Mouse (Mus musculus) hematopoietic stem cell, adult 5-6 weeks (primary cell): ENCODE data around the gene Tbc1d14. TPM values are rescaled to one million over a fixed set of nuclear protein-coding genes. Genes with fewer than 3 reads are reported as not detected.

Experiments used
- ATAC-seq, 2 experiments: fragments of 125-278 bp in 1 of 2; replicated peaks in 1 of 2; 2 replicates each; pipeline ENCODE4 v1.8.0; 2016 to 2017; ENCODE audit warnings: inconsistent platforms in 2 of 2, mild to moderate bottlenecking in 2 of 2, moderate number of reproducible peaks in 2 of 2, low read depth in 1 of 2, moderate TSS enrichment in 1 of 2; ENCODE audit not compliant: low FRiP score in 2 of 2, poor library complexity in 2 of 2, severe bottlenecking in 2 of 2, insufficient read depth in 1 of 2, low TSS enrichment in 1 of 2
- total RNA-seq: library from RNA; stranded (forward); fragments of 172-1452, 232-1000 nt; gene quantifications from 2 replicates; pipeline ENCODE4 v1.2.3, GENCODE M21; 2017

Tbc1d14 gene
- total RNA-seq, 1 experiment from 2014 or later: 8.8 TPM

DNA sequence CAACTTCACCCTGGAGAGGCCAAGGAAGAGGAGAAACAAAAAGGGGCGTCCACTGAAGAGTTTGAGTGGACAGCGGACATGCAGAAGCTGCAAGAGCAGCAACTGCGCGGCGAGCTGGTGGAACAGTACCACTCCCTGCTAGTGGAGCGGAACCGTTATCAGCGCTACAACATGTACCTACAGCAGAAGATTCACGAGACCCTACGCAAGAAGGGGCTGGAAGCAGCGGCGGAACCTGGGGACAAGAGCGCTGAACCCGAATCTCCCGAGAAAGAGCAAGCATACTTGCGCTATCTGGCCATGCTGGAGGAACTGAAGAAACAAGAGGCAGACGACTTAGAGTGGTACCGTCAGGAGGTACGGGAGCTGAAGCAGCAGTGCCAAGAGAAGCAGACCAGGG, 107.8 kb downstream of the Tbc1d14 start:
- no peak for ATAC-seq

DNA sequence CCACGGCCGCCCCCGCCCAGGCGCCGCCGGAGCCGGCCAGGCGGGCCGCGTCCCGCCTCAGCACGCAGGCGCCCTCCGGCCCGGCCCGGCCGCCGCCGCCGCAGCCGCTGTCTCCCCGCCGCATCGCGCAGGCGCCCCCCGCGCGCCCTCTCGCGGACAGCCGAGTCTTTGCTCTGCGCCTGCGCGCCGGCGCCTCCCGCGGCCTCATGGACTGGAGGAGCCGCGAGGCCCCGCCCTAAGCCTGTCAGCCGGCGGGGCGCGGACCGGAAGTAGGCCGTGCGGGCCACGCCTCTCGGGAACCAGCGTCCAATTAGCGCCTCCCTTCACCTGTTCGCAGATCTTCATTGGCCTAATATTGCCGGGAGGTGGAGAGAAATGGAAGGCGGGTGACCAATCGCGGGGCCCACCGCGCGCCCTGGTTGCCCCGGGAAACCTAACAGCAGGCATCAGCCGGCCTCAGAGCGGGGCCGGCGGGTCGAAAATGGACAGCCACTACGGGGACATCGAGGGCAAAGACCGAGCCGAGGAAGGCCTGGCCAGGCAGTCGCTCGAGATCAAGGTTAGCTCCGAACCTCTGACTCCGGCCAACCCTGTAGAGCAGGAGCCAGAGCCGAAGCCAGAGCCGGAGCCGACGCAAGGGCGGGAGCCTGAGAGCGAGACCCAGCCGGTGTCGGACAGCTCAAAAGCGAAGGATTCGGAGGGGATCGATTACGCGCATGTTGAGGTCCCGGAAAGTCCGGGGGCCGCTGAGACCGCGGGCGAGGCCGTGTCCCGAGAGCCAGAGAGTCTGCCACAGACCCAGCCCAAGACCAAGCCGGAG, 108.7 kb downstream of the Tbc1d14 start, which contains the start of the genes Tada2b and Ccdc96:
Tada2b (minus strand) TSS at position 115 of the 820 bp plus-strand sequence.
Ccdc96 (plus strand) TSS at position 418 of the 820 bp plus-strand sequence.
- ATAC-seq: peak; percentile 86 to 92

DNA sequence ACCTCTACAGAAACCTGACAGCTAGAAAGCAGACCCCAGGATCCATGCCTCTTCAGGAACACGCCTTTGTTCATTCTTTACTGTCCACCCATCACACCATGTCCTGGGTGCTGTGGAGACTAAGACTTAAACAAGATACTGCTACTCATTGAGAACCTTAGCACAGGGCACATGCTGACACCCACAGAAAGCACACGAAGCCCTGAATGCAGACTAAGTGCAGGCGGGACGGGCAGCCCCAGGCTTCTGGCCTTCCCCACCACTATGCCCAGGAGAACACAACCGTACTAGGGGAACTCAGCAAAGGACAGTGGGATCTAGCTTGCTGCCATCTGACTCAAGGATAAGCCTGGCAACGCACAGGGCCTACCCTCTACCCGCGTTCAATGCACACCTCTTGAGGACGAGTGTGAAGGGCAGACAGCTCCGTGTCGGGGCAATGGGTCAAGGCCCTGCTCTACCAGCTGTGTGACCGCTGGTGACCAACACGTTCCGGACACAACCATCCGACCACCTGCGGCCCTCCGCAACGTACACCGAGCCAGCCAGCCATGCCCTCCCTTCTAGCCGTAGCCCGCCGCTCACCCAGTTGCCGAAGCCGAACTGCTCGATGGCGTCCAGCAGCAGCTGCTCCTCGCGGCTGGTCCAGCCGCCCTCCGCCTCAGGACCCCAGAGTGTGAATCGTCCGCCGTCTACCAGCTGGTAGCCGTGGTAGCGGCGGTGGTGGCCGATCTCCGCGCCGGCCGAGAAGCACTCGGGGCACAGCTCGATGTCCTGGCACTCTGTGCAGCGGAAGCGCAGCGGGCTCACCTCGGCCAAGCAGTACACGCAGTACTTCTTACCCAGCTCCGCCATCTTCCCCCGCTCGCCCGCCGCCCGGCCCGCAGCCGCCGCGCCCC, 109.6 kb downstream of the Tbc1d14 start:
- no peak for ATAC-seq

DNA sequence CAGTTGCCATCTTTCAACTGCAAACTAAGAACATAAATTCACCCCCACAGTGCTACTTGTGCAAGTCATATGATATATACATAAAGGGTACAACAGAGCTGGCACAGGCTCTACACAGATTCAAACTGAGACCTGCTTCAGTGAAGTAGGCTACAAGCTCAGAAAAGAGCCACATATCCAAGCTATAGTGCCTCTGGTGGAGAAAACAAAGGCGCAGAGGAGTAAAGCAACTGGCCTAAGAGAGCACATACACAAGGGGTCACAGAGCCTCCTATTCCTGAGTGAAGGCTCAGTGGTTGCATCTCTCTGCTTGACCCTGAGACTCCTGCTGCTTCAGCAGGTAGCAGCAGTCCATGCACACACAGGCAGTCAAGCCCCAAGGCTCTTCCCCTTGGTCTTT, 112.0 kb downstream of the Tbc1d14 start:
- ATAC-seq: no peak

DNA sequence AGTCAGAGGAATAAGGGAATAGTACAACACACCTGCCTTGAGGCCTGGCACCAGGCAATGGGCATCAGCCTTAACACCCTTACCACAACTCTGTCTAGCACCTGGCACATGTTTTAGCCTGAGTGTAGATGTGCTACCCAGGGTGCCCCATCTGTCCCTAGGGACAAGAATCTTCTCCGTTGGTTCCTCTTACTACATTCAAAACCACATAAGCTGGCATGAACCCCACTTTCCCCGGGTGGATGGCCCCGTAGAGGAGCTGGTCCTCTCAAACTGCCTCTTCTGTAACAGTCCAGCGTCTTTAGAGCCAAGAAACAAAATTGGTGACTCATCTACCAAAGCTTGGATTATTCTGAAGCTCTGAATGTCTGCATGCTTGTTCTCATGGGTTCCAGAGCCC, 112.7 kb downstream of the Tbc1d14 start:
- ATAC-seq: no peak

DNA sequence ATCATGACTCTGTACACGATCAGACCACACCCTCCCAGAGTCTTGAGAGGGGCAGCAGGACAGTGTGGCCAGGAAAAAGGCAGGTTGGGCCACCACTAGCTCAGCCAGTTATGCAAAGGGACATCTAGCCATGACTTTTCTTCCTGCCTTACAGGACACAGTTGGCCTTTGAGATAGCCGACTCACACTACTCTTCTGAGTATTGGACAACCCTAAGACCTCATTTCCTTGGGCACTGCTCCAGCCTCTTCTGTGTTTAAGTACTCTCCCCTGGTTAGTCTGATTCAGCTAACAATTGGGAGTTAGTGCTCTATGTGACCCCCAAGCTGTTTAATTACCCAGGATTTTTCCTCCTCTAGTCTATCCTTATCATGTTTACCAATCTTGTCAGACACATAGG, 113.3 kb downstream of the Tbc1d14 start:
- ATAC-seq: no peak

DNA sequence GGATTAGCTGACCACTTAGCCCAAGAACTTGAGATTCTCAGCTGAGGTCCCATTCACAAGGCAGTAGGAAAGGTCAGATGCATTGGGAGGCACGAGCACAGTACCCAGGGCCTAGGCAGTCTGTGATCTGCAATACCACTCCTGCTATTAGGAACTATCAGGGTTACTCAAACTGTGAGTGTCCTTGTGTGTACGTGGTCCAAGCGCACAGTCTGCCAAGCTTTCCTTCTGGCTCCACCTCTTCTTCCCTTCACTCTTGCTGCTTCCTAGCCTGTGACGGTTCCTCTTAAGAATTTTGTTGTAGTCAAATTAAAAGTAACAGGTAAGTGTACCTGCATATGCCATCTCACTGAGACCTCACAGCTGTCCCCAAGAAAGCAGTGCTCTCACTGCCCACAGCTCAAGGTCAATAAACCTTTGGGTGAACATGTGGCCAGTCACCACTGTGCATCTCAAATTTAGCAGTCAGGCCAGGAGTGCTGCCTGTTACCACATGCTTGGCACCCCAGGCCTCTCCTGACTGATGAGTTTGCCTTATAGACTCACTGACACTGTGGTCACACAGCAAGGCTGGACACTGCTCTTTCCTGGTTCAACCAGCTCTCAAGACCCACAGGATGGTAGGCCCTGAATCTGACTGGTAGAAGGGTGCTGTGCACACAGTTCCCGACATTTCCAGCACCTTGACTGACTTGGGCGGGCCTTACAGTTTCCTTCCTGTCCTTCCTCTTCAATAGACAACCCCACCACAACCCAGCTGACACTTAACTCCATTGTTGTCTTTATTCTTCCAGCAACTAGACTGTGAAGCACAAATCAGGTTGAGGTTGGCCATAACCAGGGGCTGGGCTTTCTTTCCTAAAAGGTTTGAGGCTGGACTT, 114.3 kb downstream of the Tbc1d14 start:
- ATAC-seq: no peak

DNA sequence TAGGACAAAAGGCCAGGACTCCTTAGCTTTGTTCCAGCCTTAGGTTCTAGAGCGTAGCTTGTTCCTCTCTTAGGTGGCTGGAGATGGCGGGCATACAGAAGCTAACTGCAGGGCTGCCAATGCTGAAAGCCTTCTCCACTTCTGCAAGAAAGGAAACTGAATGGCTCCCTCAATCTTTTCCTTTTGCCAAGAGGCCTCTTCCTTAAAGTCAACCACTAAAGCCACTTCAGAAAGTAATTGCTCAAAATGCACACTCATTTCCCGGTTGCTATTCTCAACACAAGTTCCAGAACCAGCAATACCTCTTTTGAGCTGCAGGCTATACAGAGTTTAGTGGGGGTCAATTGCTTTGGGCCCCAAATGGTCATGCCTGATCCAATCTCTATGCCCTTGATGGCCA, 115.6 kb downstream of the Tbc1d14 start:
- peak; percentile 59 to 65 for ATAC-seq

DNA sequence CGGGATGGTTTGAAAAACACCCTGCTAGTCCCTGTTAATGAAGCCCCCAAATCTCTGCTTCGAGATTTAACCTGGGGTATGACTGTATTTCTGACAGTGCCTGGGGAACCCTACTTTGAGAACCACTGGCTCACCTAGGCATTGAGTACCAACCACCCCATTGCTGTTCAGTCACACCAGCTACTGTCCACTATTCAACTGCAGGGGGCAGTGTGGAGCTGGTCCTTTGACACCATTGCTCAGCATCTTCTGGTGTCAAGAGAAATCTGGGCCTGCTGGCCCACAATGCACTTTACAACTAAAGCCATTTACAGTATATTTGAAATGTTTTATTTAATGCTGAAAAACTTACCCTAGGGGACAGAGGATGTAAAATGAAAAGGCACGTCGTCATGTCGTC, 118.8 kb downstream of the Tbc1d14 start:
- ATAC-seq: peak; percentile 57 to 72; a peak in 3 of 4 replicates

DNA sequence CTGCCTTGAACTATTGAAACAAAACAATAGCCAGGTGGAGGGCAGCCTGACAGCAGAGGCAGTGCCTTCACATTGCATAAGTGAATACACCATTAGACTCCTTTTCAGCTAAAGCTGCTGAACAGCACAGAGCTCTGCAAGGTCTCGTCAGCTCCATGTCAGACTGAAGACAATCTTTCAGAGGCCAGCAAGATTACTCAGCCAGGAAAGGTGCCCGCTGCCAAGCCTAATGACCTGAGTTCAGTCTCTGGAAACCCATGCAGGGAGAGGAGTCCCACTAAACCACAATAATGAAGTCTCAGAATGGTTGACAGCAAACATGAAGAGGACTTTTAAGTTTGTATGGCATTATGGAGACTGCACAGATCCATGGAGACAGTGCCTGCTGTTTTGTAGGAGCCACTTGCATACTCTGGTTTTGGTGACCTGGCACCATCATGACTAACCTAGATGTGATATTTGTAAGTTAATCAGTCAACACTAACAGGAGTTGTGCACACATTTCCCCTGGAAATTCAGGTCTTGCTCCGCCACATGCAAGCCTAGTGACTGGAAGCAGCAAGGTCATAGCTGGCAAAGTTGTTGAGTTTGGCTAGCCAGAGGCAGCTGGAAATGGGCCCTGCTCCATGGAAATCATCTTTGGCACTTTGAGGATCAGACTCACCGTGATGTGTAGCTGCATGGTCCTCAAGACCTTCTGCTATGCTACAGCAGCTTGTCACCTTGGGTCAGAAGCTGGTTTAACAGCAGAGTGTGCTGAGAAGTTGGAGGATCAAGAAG, 120.0 kb downstream of the Tbc1d14 start:
- ATAC-seq: no peak

DNA sequence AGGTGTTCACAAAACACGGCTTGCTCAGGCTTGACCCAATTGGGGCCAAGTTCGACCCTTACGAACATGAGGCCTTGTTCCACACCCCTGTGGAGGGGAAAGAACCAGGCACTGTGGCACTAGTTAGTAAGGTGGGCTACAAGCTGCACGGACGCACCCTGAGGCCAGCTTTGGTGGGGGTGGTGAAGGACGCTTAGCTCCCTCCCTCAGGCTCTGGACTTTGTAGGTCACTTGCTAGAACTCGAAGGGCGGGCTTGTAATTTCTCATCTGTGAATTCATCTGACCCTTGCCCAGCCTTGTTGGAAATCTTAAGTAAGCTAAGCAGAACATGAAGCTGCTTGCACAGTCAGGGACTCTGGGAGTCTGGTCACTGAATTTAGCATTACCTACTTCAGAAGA, 121.9 kb downstream of the Tbc1d14 start:
- no peak for ATAC-seq

DNA sequence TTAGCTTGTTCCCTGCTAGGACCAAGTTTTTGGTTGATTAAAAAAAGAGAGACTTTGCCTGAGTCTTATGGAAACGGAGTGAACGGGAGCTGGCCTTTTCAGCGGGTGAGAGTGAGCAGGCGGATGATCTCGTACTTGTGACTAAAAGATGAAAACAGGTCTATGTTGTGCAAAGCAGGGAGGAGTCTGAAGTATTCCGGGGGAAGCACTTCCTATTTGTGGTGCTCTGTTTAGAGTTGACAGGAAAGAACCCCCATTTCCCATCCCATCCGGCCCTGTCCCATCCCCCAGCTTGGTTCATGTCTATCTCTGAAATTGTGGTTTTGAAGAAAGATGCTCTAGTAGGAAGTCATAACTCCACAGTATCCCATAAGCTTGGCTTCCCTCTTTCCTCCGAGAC, 127.2 kb downstream of the Tbc1d14 start:
- ATAC-seq: no peak

DNA sequence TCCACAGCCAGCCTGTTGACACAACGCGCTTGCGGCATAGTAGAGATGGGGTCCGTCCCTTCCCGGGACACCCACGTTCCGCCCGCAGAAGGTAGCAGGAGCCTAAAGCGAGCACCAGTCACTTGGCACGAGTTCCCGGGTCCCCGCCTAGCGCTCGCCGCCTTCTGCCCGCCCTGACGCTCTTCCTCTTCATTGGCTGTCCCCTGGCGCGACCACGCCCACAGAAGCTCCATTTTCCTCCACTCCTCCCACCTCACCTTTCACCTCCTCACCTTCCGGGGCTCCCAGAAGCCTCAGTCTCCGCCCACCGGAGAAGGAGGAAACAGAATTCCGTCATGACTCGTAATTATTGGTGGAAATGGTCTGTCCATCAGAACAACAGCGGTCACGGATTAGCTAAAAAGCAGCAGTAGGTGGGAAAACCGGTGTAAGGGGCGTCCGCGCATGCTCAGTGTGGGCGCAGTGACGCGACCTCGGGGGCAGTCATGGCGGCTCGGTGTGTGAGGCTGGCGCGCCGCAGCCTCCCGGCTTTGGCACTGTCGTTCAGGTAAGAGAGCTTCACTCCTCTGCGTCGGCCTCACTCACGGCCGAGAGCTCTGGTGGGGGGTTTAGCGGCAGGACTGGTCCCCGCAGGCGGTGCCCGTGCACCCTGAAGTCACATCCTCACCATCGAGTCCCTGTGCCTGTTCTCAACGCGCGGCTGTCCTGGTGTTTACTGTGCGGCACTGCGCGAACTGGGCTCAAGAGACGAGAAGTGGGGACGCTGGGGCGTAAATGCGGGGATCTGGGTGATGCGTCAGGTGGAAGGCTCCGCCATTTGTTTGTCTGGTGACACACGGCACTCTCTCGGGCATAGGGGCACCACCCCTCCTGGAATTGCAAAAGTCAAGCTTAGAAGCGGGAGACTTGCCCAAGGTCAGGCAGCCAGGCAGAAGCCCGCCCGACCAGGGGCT, 128.1 kb downstream of the Tbc1d14 start, which contains the start of gene Grpel1:
Grpel1 (plus strand) TSS at position 290 of the 953 bp plus-strand sequence.
- peak; percentile 93 to 96 for ATAC-seq

DNA sequence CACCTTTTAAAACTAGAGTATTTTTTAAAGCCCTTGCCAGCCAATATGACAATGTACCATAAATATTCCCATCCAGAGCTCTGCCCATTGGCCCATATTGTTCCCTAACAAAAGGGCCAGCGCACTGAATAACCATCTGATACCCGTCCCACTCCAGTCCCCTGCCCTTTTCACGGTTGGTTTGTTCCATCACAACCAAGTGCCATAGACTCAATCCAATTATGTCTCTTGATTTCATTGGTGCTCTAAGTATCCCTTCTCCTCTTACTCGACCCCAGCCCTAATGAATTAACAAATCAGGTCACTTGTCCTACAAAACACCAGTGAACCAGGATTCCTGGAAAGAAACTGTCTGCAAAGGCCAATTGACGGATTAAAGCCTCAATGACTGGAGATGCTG, 129.7 kb downstream of the Tbc1d14 start:
- no peak for ATAC-seq

DNA sequence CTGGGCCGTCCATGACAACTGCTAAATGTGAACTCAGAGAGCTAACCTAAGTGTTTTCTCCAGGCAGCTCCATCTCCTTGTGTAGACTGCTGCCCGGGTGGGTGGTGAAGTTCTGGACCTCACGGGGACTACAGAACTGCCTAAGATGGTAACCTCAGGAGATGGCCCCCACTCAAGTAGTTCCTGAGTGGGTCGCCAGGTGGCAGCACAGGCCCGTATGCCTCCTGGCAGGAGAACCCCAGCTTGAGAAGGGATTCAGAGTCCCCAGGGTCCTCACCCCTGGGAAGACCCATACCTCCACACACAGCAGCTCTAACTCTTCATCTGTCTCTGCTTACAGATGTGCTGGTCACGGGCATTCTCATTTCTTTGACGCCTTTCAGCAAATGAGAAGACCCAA, 130.3 kb downstream of the Tbc1d14 start:
- peak; percentile 42 to 48; a peak in 2 of 4 replicates for ATAC-seq

DNA sequence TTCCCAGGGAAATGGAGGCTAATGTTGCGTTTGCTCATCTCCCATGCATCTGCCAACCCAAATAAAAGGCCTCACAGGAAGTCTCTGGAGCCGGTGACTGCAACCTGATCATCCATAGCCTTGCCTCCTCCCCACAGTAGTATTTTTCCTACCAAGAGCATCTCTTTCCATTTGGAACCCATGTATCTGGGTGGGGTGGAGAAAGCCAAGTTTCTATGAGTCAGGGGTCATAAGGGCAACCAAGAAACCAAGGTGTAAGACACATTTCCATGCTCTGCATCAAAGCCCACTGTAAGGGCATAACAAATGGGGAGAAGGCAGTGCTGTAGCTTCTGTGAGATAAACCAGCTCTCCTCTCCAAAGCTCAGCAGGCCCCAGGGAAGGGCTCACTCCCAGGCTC, 131.8 kb downstream of the Tbc1d14 start:
- no peak for ATAC-seq
